Mouse (Mus musculus) CH12.LX (cell line): ENCODE measurements around the gene Sos2.
"Not testable (repeated sequence)": the region's sequence is repeated elsewhere in the genome, so short reads cannot be mapped to it uniquely, and the experiment has no call there.

Source experiments
- CTCF ChIP-seq, 2 experiments: IDR thresholded peaks in 1 of 2; conservative IDR thresholded peaks in 1 of 2; 2 replicates each; pipeline ENCODE4 v1.5.1; 2011 to 2012; ENCODE audit warnings: low read depth in 2 of 2, low read length in 2 of 2, improper control_type of control experiment in 1 of 2, inconsistent platforms in 1 of 2, mild to moderate bottlenecking in 1 of 2, moderate library complexity in 1 of 2
- POLR2A ChIP-seq: IDR thresholded peaks from 2 replicates; pipeline ENCODE4 v1.6.1; 2011; ENCODE audit warnings: low read depth, mild to moderate bottlenecking, improper control_type of control experiment, low read length
- TCF12 ChIP-seq: IDR thresholded peaks from 2 replicates; pipeline ENCODE4 v1.6.1; 2014; ENCODE audit warnings: low read depth, mild to moderate bottlenecking, inconsistent platforms, low read length, improper control_type of control experiment

DNA sequence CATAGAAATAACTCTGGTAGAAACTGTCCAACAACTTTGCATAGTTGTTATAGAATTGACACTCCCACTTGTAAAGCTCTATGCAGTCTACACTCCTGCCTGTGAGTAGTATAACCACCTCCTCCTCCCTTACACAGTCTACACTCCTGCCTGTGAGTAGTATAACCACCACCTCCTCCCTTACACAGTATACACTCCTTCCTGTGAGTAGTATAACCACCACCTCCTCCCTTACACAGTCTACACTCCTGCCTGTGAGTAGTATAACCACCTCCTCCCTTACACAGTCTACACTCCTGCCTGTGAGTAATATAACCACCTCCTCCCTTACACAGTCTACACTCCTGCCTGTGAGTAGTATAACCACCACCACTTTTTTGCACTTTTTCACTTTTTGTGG lies 27.7 kb downstream of the Sos2 start:
- not testable (repeated sequence) for TF ChIP-seq TCF12; CTCF (conservative IDR thresholded peaks at IDR 0.05 in 1 of 2, IDR thresholded peaks at IDR 0.05 in 1 of 2; ENCODE audit: low read depth in 2 of 2, low read length in 2 of 2); POLR2A
